Mouse (Mus musculus): ENCODE measurements around the gene Rab31.

Rab31 gene

GRCm38 (mm10) chr17:65771951-65772934 lies at the start of gene Rab31:
Rab31 (minus strand) TSS chr17:65772752.
- no peak for DNase-seq (ENCODE audit: low read depth)

GRCm38 (mm10) chr17:65820197-65820596 lies 47.6 kb upstream of the Rab31 start:
- DNase-seq (ENCODE audit: low read depth) = no peak

- DNase-seq (ENCODE audit: low read depth) = no peak
Observed at GRCm38 (mm10) chr17:65813763-65814162, 41.2 kb upstream of the Rab31 start.

- DNase-seq (ENCODE audit: low read depth) = no peak
Observed at GRCm38 (mm10) chr17:65811032-65811431, 38.5 kb upstream of the Rab31 start.

GRCm38 (mm10) chr17:65806416-65806815 lies 33.9 kb upstream of the Rab31 start:
- DNase-seq (ENCODE audit: low read depth) = no peak

GRCm38 (mm10) chr17:65805966-65806365 lies 33.4 kb upstream of the Rab31 start:
- no peak for DNase-seq (ENCODE audit: low read depth)

- no peak for DNase-seq (ENCODE audit: low read depth)
Observed at GRCm38 (mm10) chr17:65802026-65802425, 29.5 kb upstream of the Rab31 start.

- DNase-seq (ENCODE audit: low read depth) = no peak
Observed at GRCm38 (mm10) chr17:65800451-65800850, 27.9 kb upstream of the Rab31 start.

GRCm38 (mm10) chr17:65799353-65799752 lies 26.8 kb upstream of the Rab31 start:
- DNase-seq (ENCODE audit: low read depth) = no peak

- DNase-seq (ENCODE audit: low read depth) = peak; percentile 11
Observed at GRCm38 (mm10) chr17:65798446-65798845, 25.9 kb upstream of the Rab31 start.

- no peak for DNase-seq (ENCODE audit: low read depth)
Observed at GRCm38 (mm10) chr17:65796056-65796455, 23.5 kb upstream of the Rab31 start.

GRCm38 (mm10) chr17:65794096-65794850 lies 21.7 kb upstream of the Rab31 start:
- no peak for DNase-seq (ENCODE audit: low read depth)

- no peak for DNase-seq (ENCODE audit: low read depth)
Observed at GRCm38 (mm10) chr17:65793307-65793930, 20.9 kb upstream of the Rab31 start.

- no peak for DNase-seq (ENCODE audit: low read depth)
Observed at GRCm38 (mm10) chr17:65791161-65791560, 18.6 kb upstream of the Rab31 start.

GRCm38 (mm10) chr17:65789576-65789975 lies 17.0 kb upstream of the Rab31 start:
- DNase-seq (ENCODE audit: low read depth) = no peak

- DNase-seq (ENCODE audit: low read depth) = no peak
Observed at GRCm38 (mm10) chr17:65788542-65789291, 16.2 kb upstream of the Rab31 start.

- no peak for DNase-seq (ENCODE audit: low read depth)
Observed at GRCm38 (mm10) chr17:65787261-65787660, 14.7 kb upstream of the Rab31 start.

- no peak for DNase-seq (ENCODE audit: low read depth)
Observed at GRCm38 (mm10) chr17:65786225-65786624, 13.7 kb upstream of the Rab31 start.

GRCm38 (mm10) chr17:65785707-65786106 lies 13.2 kb upstream of the Rab31 start:
- no peak for DNase-seq (ENCODE audit: low read depth)

GRCm38 (mm10) chr17:65784610-65785140 lies 12.1 kb upstream of the Rab31 start:
- DNase-seq (ENCODE audit: low read depth) = no peak

Measured in naive thymus-derived CD4-positive, alpha-beta T cell, adult 2 months (primary cell).